Mouse (Mus musculus) lung, embryonic 14.5 days (tissue): ENCODE results near the gene Palm. TPM values are rescaled to one million over a fixed set of nuclear protein-coding genes. Genes with fewer than 3 reads are reported as not detected.

Source experiments
- ATAC-seq: fragments of 200-750 bp; cut with Nextera tagmentation; 2 replicates; pipeline ENCODE4 v1.8.0; 2017; ENCODE audit warnings: mild to moderate bottlenecking, moderate TSS enrichment, moderate library complexity; ENCODE audit not compliant: insufficient read depth
- DNase-seq: peaks from one replicate; pipeline ENCODE4 v3.0.0-alpha.2; 2015
- H3K27ac ChIP-seq: fragments of 300-500 bp; sonication (generic); 2 replicates; pipeline ENCODE4 v1.5.1; 2014; ENCODE audit warnings: low read depth, mild to moderate bottlenecking, moderate library complexity
- H3K27me3 ChIP-seq: fragments of 300-500 bp; sonication (generic); 2 replicates; pipeline ENCODE4 v1.6.1; 2014; ENCODE audit warnings: low read length, control low read depth; ENCODE audit not compliant: insufficient read depth
- H3K36me3 ChIP-seq: fragments of 300-500 bp; sonication (generic); 2 replicates; pipeline ENCODE4 v1.6.1; 2014; ENCODE audit warnings: control low read depth; ENCODE audit not compliant: insufficient read depth
- H3K4me1 ChIP-seq: fragments of 300-500 bp; sonication (generic); 2 replicates; pipeline ENCODE4 v1.6.1; 2014; ENCODE audit warnings: antibody characterized with exemption, control low read depth; ENCODE audit not compliant: insufficient read depth
- H3K4me2 ChIP-seq: fragments of 300-500 bp; sonication (generic); 2 replicates; pipeline ENCODE4 v1.6.1; 2014; ENCODE audit warnings: mild to moderate bottlenecking
- H3K4me3 ChIP-seq: fragments of 300-500 bp; sonication (generic); 2 replicates; pipeline ENCODE4 v1.5.1; 2014; ENCODE audit warnings: low read depth, low read length
- H3K9ac ChIP-seq: fragments of 300-500 bp; sonication (generic); 2 replicates; pipeline ENCODE4 v1.6.1; 2014
- H3K9me3 ChIP-seq: fragments of 300-500 bp; sonication (generic); 2 replicates; pipeline ENCODE4 v1.6.1; 2016; ENCODE audit warnings: low read depth, low read length, control low read depth
- CTCF ChIP-seq: IDR thresholded peaks from 2 replicates; pipeline ENCODE4 v1.5.1; 2016; ENCODE audit warnings: antibody characterized with exemption, low read depth
- WGBS: fragments of 180-500 bp; shearing (Covaris S2); extraction: QIAGEN DNeasy Blood & Tissue Kit; methylation state at CpG from one replicate; pipeline ENCODE4 v1.1.7; 2014; 5-methylcytosine and 5-hydroxymethylcytosine counted together
- polyA plus RNA-seq: library from polyadenylated mRNA; unstranded; fragments of >200 nt; fragmentation: Nextera tagmentation; extraction: Ambion mirVana; gene quantifications from 2 replicates; pipeline ENCODE4 v1.2.1, GENCODE M21; 2014

Gene Palm
- polyA plus RNA-seq, 1 experiment from 2014 or later = 72.4 TPM

- H3K4me2 ChIP-seq = no peak overlapping the region
- TF ChIP-seq CTCF = peak; percentile 42
These were observed 43.5 kb downstream of the Palm start for GRCm38 (mm10) chr10:79836918-79837317.

GRCm38 (mm10) chr10:79838151-79838550 lies 44.8 kb downstream of the Palm start:
- H3K9me3 ChIP-seq = no peaks in the 10 kb centered on the region
- H3K9ac ChIP-seq = no peak overlapping the region
- H3K36me3 ChIP-seq = no peaks in the 10 kb centered on the region
- TF ChIP-seq CTCF = no peak
- no peak for ATAC-seq
- peaks cover 5% of the 10 kb centered on the region; the same call in 1 of the 2 replicates for H3K4me1 ChIP-seq
- no peak overlapping the region for H3K4me2 ChIP-seq
- no peaks in the 10 kb centered on the region for H3K27me3 ChIP-seq
- H3K27ac ChIP-seq = no peak overlapping the region
- H3K4me3 ChIP-seq = no peak overlapping the region
- 48% methylated on average over 2 of the region's 2 CpGs for WGBS
- DNase-seq = no peak

More at GRCm38 (mm10) chr10:79836918-79837317, 43.5 kb downstream of the Palm start:
- Histone ChIP-seq H3K36me3 (no peaks in the 10 kb centered on the region), H3K27me3 (no peaks in the 10 kb centered on the region), H3K4me1 (no peaks in the 10 kb centered on the region), H3K9me3 (no peaks in the 10 kb centered on the region), H3K4me3 (no peak overlapping the region), H3K27ac (no peak overlapping the region), H3K9ac (no peak overlapping the region)
- ATAC-seq (no peak), DNase-seq (no peak)
- 92% methylated on average over 3 of the region's 3 CpGs for WGBS

DNA sequence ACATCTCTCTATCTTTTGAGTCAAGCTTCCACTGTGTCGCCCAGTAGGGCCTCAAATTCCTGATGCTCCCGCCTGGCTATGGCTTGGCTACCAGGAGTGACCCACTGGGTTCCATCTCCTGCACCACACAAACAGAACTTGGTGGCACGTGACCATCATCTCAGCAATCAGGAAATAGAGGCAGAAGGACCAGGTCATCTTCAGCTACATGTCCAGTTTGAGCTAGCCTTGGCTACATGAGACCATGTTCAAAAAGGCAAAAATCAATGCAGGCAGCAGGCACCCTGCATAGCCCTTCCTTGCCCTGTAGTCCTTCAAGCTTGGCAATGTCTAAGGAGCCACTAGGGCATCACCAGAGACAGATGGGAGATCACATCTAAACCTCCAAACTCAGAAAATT lies 46.7 kb downstream of the Palm start:
- TF ChIP-seq CTCF = no peak
- ATAC-seq (0 out of 2 replicates have a peak, but pooled peaks have one; percentile 5), DNase-seq (no peak)
- peak overlapping the region; percentile 94 for H3K27ac ChIP-seq
- no peaks in the 10 kb centered on the region for H3K36me3 ChIP-seq
- H3K9ac ChIP-seq = no peak overlapping the region
- no peaks in the 10 kb centered on the region for H3K27me3 ChIP-seq
- H3K4me2 ChIP-seq = peak overlapping the region; percentile 80
- H3K4me3 ChIP-seq = no peak overlapping the region
- peaks cover 9% of the 10 kb centered on the region; the same call in 1 of the 2 replicates for H3K4me1 ChIP-seq
- 84% methylated on average over 3 of the region's 3 CpGs for WGBS
- no peaks in the 10 kb centered on the region for H3K9me3 ChIP-seq

GRCm38 (mm10) chr10:79840644-79841551 lies 47.5 kb downstream of the Palm start:
- H3K4me2 ChIP-seq = peak overlapping the region; percentile 80
- H3K9me3 ChIP-seq = no peaks in the 10 kb centered on the region
- H3K27ac ChIP-seq = peak overlapping the region; percentile 94
- DNase-seq (peak; percentile 91), ATAC-seq (peak; percentile 95)
- peaks cover 9% of the 10 kb centered on the region; the same call in 1 of the 2 replicates for H3K4me1 ChIP-seq
- H3K36me3 ChIP-seq = no peaks in the 10 kb centered on the region
- peak; percentile 39; the same call in 1 of the 2 replicates for TF ChIP-seq CTCF
- no peaks in the 10 kb centered on the region for H3K27me3 ChIP-seq
- H3K9ac ChIP-seq = peak overlapping the region; percentile 59
- peak overlapping the region; percentile 38 for H3K4me3 ChIP-seq
- WGBS = under 1% methylated on average over 24 of the region's 24 CpGs

DNA sequence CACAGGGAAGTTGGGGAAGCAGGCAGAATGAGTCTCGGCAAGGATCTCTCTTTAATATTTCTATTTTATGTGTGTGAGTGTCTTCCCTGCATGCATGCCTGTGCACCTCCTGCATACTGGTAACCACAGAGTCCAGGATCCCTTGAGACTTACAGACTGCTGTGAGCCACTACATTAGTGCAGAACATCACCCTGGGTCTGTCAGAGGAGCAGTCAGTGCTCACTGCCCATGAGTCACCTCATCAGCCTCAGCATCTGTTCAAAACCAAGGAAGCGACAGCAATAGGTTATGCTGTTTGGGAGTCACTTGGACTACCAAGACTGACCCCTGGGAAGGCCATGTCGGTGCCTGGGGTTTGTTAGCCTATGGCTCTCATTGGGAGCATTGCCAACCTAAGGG lies 49.0 kb downstream of the Palm start:
- H3K27ac ChIP-seq = peak overlapping the region; percentile 21; the same call in 1 of the 2 replicates
- DNase-seq (no peak), ATAC-seq (no peak)
- no peak overlapping the region for H3K4me3 ChIP-seq
- H3K9me3 ChIP-seq = no peaks in the 10 kb centered on the region
- H3K9ac ChIP-seq = no peak overlapping the region
- H3K4me1 ChIP-seq = peaks cover 9% of the 10 kb centered on the region; the same call in 1 of the 2 replicates
- no peak overlapping the region for H3K4me2 ChIP-seq
- no peaks in the 10 kb centered on the region for H3K36me3 ChIP-seq
- no peak for TF ChIP-seq CTCF
- no peaks in the 10 kb centered on the region for H3K27me3 ChIP-seq
- 59% methylated on average over 3 of the region's 3 CpGs for WGBS

DNA sequence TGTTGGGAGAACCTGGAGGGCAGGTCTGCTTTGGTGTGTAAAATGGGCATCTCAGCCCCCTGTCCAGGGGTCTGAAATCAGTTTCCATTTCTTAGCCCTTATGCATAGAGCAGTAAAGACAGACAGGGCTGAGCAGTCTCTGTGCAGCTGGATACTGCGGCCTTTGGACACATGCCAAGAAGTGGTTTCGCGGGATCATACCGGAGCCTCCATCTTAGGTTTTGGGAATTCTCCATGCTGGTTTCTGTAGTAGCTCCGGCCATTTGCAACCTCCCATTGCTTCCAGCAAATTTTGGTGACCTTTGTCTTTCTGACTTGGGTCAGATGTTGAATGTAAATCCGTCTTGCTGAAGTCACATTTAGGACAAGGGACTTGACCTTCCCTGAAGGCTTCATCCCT lies 50.1 kb downstream of the Palm start:
- peaks cover 9% of the 10 kb centered on the region; the same call in 1 of the 2 replicates for H3K4me1 ChIP-seq
- peak; percentile 88 for DNase-seq
- H3K27me3 ChIP-seq = no peaks in the 10 kb centered on the region
- H3K36me3 ChIP-seq = no peaks in the 10 kb centered on the region
- no peak overlapping the region for H3K4me3 ChIP-seq
- WGBS = 33% methylated on average over 6 of the region's 6 CpGs
- H3K27ac ChIP-seq = peak overlapping the region; percentile 36; the same call in 1 of the 2 replicates
- TF ChIP-seq CTCF = no peak
- no peaks in the 10 kb centered on the region for H3K9me3 ChIP-seq
- peak overlapping the region; percentile 10; the same call in 1 of the 2 replicates for H3K4me2 ChIP-seq
- no peak overlapping the region for H3K9ac ChIP-seq
- no peak for ATAC-seq

- Histone ChIP-seq H3K27me3 (no peaks in the 10 kb centered on the region), H3K27ac (no peak overlapping the region), H3K4me1 (peaks cover 12% of the 10 kb centered on the region; the same call in 1 of the 2 replicates), H3K36me3 (no peaks in the 10 kb centered on the region), H3K4me2 (no peak overlapping the region), H3K4me3 (no peak overlapping the region), H3K9ac (no peak overlapping the region), H3K9me3 (no peaks in the 10 kb centered on the region)
- DNase-seq = no peak
- WGBS = 42% methylated on average over 5 of the region's 5 CpGs
- ATAC-seq = no peak
- no peak for TF ChIP-seq CTCF
These were observed 53.2 kb downstream of the Palm start for GRCm38 (mm10) chr10:79846553-79846952.
